Comparison of ENCODE assay signal across 16 mouse cellular contexts in genomic region chr2:165283644-165284043, GRCm38 (mm10). TPM values are rescaled to one million over a fixed set of nuclear protein-coding genes. Genes with fewer than 3 reads are reported as not detected.
"Had no signal": no experiment of that assay in that cellular context is flagged by ENCODE, and none has a peak within 500 bp of the region (broad histone marks: within the 10 kb centered on the region; RNA-seq: fewer than 3 reads in every experiment).

No protein-coding gene starts in this region.

- H3K27ac ChIP-seq: limb, embryonic 12.5 days; midbrain, embryonic 13.5 days; neural tube, embryonic 15.5 days; stomach, embryonic 15.5 days had no signal

- H3K27me3 ChIP-seq: limb, embryonic 12.5 days; liver, embryonic 15.5 days; midbrain, embryonic 13.5 days; neural tube, embryonic 15.5 days; stomach, embryonic 15.5 days had no signal

- H3K4me2 ChIP-seq: limb, embryonic 12.5 days; midbrain, embryonic 13.5 days; neural tube, embryonic 15.5 days; stomach, embryonic 15.5 days had no signal

- H3K4me3 ChIP-seq: limb, embryonic 12.5 days; liver, embryonic 15.5 days; midbrain, embryonic 13.5 days; neural tube, embryonic 15.5 days; stomach, embryonic 15.5 days had no signal

- H3K9ac ChIP-seq: limb, embryonic 12.5 days; liver, embryonic 15.5 days; midbrain, embryonic 13.5 days; neural tube, embryonic 15.5 days; stomach, embryonic 15.5 days had no signal

- H3K9me3 ChIP-seq: limb, embryonic 12.5 days; liver, embryonic 15.5 days; midbrain, embryonic 13.5 days; neural tube, embryonic 15.5 days; stomach, embryonic 15.5 days had no signal

- DNase-seq: kidney, postnatal 14 days; liver; lung, adult 2 months; lung, postnatal 36 days; retina, postnatal 1 day; right cerebral cortex, postnatal 4 days; thymus, adult 2 months; thymus, postnatal 25 days had no signal

- H3K36me3 ChIP-seq: stomach, embryonic 15.5 days had no signal

- ATAC-seq: inflammation-experienced regulatory T-cells, adult 6 months; lung, postnatal 0 days; midbrain, embryonic 13.5 days had no signal

RNA-seq across cellular contexts. Expression of gene Cdh22, which starts 49.0 kb away (rescaled TPM):
- total RNA-seq: megakaryocyte progenitor cell, adult 5-6 weeks had no signal
- polyA plus RNA-seq: inflammation-experienced regulatory T-cells, adult 6 months; liver, embryonic 15.5 days had no signal
